Mouse (Mus musculus): Measurements from ENCODE around the gene Pyroxd2.

Gene Pyroxd2

GRCm38 (mm10) chr19:42752363-42752931 lies at the start of gene Pyroxd2:
TSS of gene Pyroxd2 (minus strand) at chr19:42752775.
- peak; percentile 57 for DNase-seq (ENCODE audit: low read depth, low spot score)

- no peak for DNase-seq (ENCODE audit: low read depth, low spot score)
These were observed 45.3 kb upstream of the Pyroxd2 start for GRCm38 (mm10) chr19:42797866-42798265.

- no peak for DNase-seq (ENCODE audit: low read depth, low spot score)
These were observed 43.2 kb upstream of the Pyroxd2 start for GRCm38 (mm10) chr19:42795801-42796200.

GRCm38 (mm10) chr19:42794914-42795613 lies 42.5 kb upstream of the Pyroxd2 start:
- DNase-seq (ENCODE audit: low read depth, low spot score): peak; percentile 89

- no peak for DNase-seq (ENCODE audit: low read depth, low spot score)
These were observed 35.7 kb upstream of the Pyroxd2 start for GRCm38 (mm10) chr19:42788311-42788710.

GRCm38 (mm10) chr19:42785562-42786220 lies 33.1 kb upstream of the Pyroxd2 start:
- no peak for DNase-seq (ENCODE audit: low read depth, low spot score)

- DNase-seq (ENCODE audit: low read depth, low spot score): no peak
These were observed 32.6 kb upstream of the Pyroxd2 start for GRCm38 (mm10) chr19:42785129-42785528.

GRCm38 (mm10) chr19:42780156-42780538 lies 27.6 kb upstream of the Pyroxd2 start:
- DNase-seq (ENCODE audit: low read depth, low spot score): peak; percentile 67

- DNase-seq (ENCODE audit: low read depth, low spot score): peak; percentile 94
These were observed 27.1 kb upstream of the Pyroxd2 start, which contains the start of gene Hps1 for GRCm38 (mm10) chr19:42779531-42780155. TSS of gene Hps1 (minus strand) at chr19:42779978.

- peak; percentile 62 for DNase-seq (ENCODE audit: low read depth, low spot score)
These were observed 25.2 kb upstream of the Pyroxd2 start for GRCm38 (mm10) chr19:42777801-42778200.

GRCm38 (mm10) chr19:42776813-42777212 lies 24.2 kb upstream of the Pyroxd2 start:
- peak; percentile 83 for DNase-seq (ENCODE audit: low read depth, low spot score)

- no peak for DNase-seq (ENCODE audit: low read depth, low spot score)
These were observed 17.7 kb upstream of the Pyroxd2 start for GRCm38 (mm10) chr19:42770141-42770872.

GRCm38 (mm10) chr19:42769648-42770047 lies 17.1 kb upstream of the Pyroxd2 start:
- DNase-seq (ENCODE audit: low read depth, low spot score): no peak

GRCm38 (mm10) chr19:42767361-42767760 lies 14.8 kb upstream of the Pyroxd2 start:
- no peak for DNase-seq (ENCODE audit: low read depth, low spot score)

GRCm38 (mm10) chr19:42764398-42764797 lies 11.8 kb upstream of the Pyroxd2 start:
- no peak for DNase-seq (ENCODE audit: low read depth, low spot score)

- DNase-seq (ENCODE audit: low read depth, low spot score): no peak
These were observed 4.1 kb upstream of the Pyroxd2 start for GRCm38 (mm10) chr19:42756671-42757070.

GRCm38 (mm10) chr19:42755148-42755870 lies 2.7 kb upstream of the Pyroxd2 start:
- DNase-seq (ENCODE audit: low read depth, low spot score): no peak

GRCm38 (mm10) chr19:42753141-42753917 lies 754 bp upstream of the Pyroxd2 start:
- DNase-seq (ENCODE audit: low read depth, low spot score): no peak

GRCm38 (mm10) chr19:42750196-42750595 lies 2.4 kb downstream of the Pyroxd2 start:
- no peak for DNase-seq (ENCODE audit: low read depth, low spot score)

GRCm38 (mm10) chr19:42746702-42747101 lies 5.9 kb downstream of the Pyroxd2 start:
- DNase-seq (ENCODE audit: low read depth, low spot score): no peak
